Mouse (Mus musculus) liver, embryonic 12.5 days (tissue): ENCODE measurements around the gene Ankrd22. TPM values are rescaled to one million over a fixed set of nuclear protein-coding genes. Genes with fewer than 3 reads are reported as not detected.

Source experiments
- polyA plus RNA-seq: library from polyadenylated mRNA; unstranded; fragments of >200 nt; fragmentation: Nextera tagmentation; extraction: Ambion mirVana; gene quantifications from 2 replicates; pipeline ENCODE4 v1.2.1, GENCODE M21; 2016

Gene Ankrd22
- polyA plus RNA-seq, 1 experiment from 2014 or later: not detected

Other genes with a start within 250 kb of the Ankrd22 start
- gene Lipf, start 204.9 kb downstream of the Ankrd22 start, polyA plus RNA-seq: not detected in 2 replicates
- not detected in 2 replicates for gene Lipk, start 157.8 kb downstream of the Ankrd22 start, polyA plus RNA-seq
- gene Lipn, start 98.7 kb downstream of the Ankrd22 start, polyA plus RNA-seq: not detected in 2 replicates
- not detected in 2 replicates for gene Lipm, start 65.1 kb downstream of the Ankrd22 start, polyA plus RNA-seq
- 2.3 and 3.0 TPM in 2 replicates for gene Stambpl1, start 26.2 kb upstream of the Ankrd22 start, polyA plus RNA-seq
- 26.4 and 31.0 TPM in 2 replicates for gene Acta2, start 89.5 kb upstream of the Ankrd22 start, polyA plus RNA-seq
- gene Fas, start 124.6 kb upstream of the Ankrd22 start, polyA plus RNA-seq: 0.74 and 1.4 TPM in 2 replicates